Mouse (Mus musculus) midbrain, postnatal 0 days (tissue): ENCODE results near the gene Dnajc22. TPM values are rescaled to one million over a fixed set of nuclear protein-coding genes. Genes with fewer than 3 reads are reported as not detected.
"Not testable (repeated sequence)": the region's sequence is repeated elsewhere in the genome, so short reads cannot be mapped to it uniquely, and the experiment has no call there.

Source experiments
- ATAC-seq: fragments of 200-750 bp; cut with Nextera tagmentation; 2 replicates; pipeline ENCODE4 v1.8.0; 2017; ENCODE audit warnings: moderate number of reproducible peaks, mild to moderate bottlenecking, moderate TSS enrichment, moderate library complexity; ENCODE audit not compliant: low FRiP score
- DNase-seq: peaks from one replicate; pipeline ENCODE4 v3.0.0-alpha.2; 2015; ENCODE audit warnings: low spot score
- H3K27ac ChIP-seq: fragments of 300-500 bp; sonication (generic); 2 replicates; pipeline ENCODE4 v1.5.1; 2014; ENCODE audit warnings: low read depth, mild to moderate bottlenecking, low read length, mixed read lengths
- H3K27me3 ChIP-seq: fragments of 300-500 bp; sonication (generic); 2 replicates; pipeline ENCODE4 v1.6.1; 2014; ENCODE audit warnings: low read length, control low read depth, mixed read lengths; ENCODE audit not compliant: insufficient read depth
- H3K36me3 ChIP-seq: fragments of 300-500 bp; sonication (generic); 2 replicates; pipeline ENCODE4 v1.6.1; 2014; ENCODE audit warnings: low read length, control low read depth, mixed read lengths; ENCODE audit not compliant: insufficient read depth
- H3K4me1 ChIP-seq: fragments of 300-500 bp; sonication (generic); 2 replicates; pipeline ENCODE4 v1.6.1; 2014; ENCODE audit warnings: mild to moderate bottlenecking, control low read depth, antibody characterized with exemption, low read length, mixed read lengths; ENCODE audit not compliant: insufficient read depth
- H3K4me2 ChIP-seq: fragments of 300-500 bp; sonication (generic); 2 replicates; pipeline ENCODE4 v1.6.1; 2014; ENCODE audit warnings: low read depth, mild to moderate bottlenecking, low read length, mixed read lengths; ENCODE audit not compliant: poor library complexity, severe bottlenecking
- H3K4me3 ChIP-seq: fragments of 300-500 bp; sonication (generic); 2 replicates; pipeline ENCODE4 v1.5.1; 2014; ENCODE audit warnings: low read depth, mild to moderate bottlenecking, low read length, moderate library complexity
- H3K9ac ChIP-seq: fragments of 300-500 bp; sonication (generic); replicated peaks from 2 replicates; pipeline ENCODE4 v1.6.1; 2014; ENCODE audit warnings: mild to moderate bottlenecking, low read length, moderate library complexity, mixed read lengths; ENCODE audit not compliant: poor library complexity, severe bottlenecking
- H3K9me3 ChIP-seq: fragments of 300-500 bp; sonication (generic); 2 replicates; pipeline ENCODE4 v1.6.1; 2016; ENCODE audit warnings: low read length, control low read depth
- CTCF ChIP-seq: IDR thresholded peaks from 2 replicates; pipeline ENCODE4 v1.5.1; 2016; ENCODE audit warnings: antibody characterized with exemption, mild to moderate bottlenecking
- WGBS: fragments of 180-500 bp; shearing (Covaris S2); extraction: QIAGEN DNeasy Blood & Tissue Kit; methylation state at CpG from one replicate; pipeline ENCODE4 v1.1.7; 2014; 5-methylcytosine and 5-hydroxymethylcytosine counted together
- polyA plus RNA-seq: library from polyadenylated mRNA; unstranded; fragments of >200 nt; fragmentation: Nextera tagmentation; extraction: Ambion mirVana; gene quantifications from 2 replicates; pipeline ENCODE4 v1.2.1, GENCODE M21; 2015
- total RNA-seq: library from RNA; depleted of rRNA; stranded (reverse); fragments of >200 nt; gene quantifications from 2 replicates; pipeline ENCODE4 v1.2.3, GENCODE M21; 2014

Gene Dnajc22
- total and polyA plus RNA-seq, 2 experiments from 2014 or later: 0.88 to 1.6 TPM

GRCm38 (mm10) chr15:99074600-99075333, 18.2 kb upstream of the Dnajc22 start:
- peak overlapping the region; percentile 42 for H3K4me3 ChIP-seq
- peak overlapping the region; percentile 97 for H3K27ac ChIP-seq
- under 1% methylated on average over 44 of the region's 44 CpGs for WGBS
- H3K36me3 ChIP-seq: no peaks in the 10 kb centered on the region
- H3K4me1 ChIP-seq: no peaks in the 10 kb centered on the region
- DNase-seq (peak; percentile 99), ATAC-seq (peak; percentile 99)
- H3K9me3 ChIP-seq: no peaks in the 10 kb centered on the region
- TF ChIP-seq CTCF: 0 out of 2 replicates have a peak, but pooled peaks have one; percentile 1
- H3K9ac ChIP-seq: peak overlapping the region; percentile 77
- no peaks in the 10 kb centered on the region for H3K27me3 ChIP-seq
- peak overlapping the region; percentile 90 for H3K4me2 ChIP-seq

GRCm38 (mm10) chr15:99076011-99076410, 17.0 kb upstream of the Dnajc22 start:
- not testable (repeated sequence) for H3K9ac ChIP-seq, H3K4me1 ChIP-seq, H3K27me3 ChIP-seq, ATAC-seq, DNase-seq, H3K4me3 ChIP-seq, H3K36me3 ChIP-seq, H3K27ac ChIP-seq, H3K4me2 ChIP-seq, H3K9me3 ChIP-seq
- WGBS: 99% methylated on average over 3 of the region's 3 CpGs

GRCm38 (mm10) chr15:99078181-99078910, 14.6 kb upstream of the Dnajc22 start:
- ATAC-seq: no peak
- no peak overlapping the region for H3K9ac ChIP-seq
- no peak overlapping the region for H3K27ac ChIP-seq
- H3K4me2 ChIP-seq: no peak overlapping the region
- TF ChIP-seq CTCF: no peak
- H3K4me3 ChIP-seq: no peak overlapping the region
- H3K36me3 ChIP-seq: no peaks in the 10 kb centered on the region
- H3K27me3 ChIP-seq: no peaks in the 10 kb centered on the region; the same call in 1 of the 2 replicates
- H3K4me1 ChIP-seq: no peaks in the 10 kb centered on the region
- DNase-seq: no peak
- no peaks in the 10 kb centered on the region for H3K9me3 ChIP-seq
- WGBS: 82% methylated on average over 15 of the region's 15 CpGs

GRCm38 (mm10) chr15:99079804-99080203, 13.2 kb upstream of the Dnajc22 start:
- Histone ChIP-seq H3K4me2 (no peak overlapping the region), H3K9me3 (no peaks in the 10 kb centered on the region), H3K9ac (no peak overlapping the region), H3K27ac (no peak overlapping the region), H3K36me3 (no peaks in the 10 kb centered on the region), H3K4me1 (no peaks in the 10 kb centered on the region), H3K27me3 (no peaks in the 10 kb centered on the region; the same call in none of the 2 replicates), H3K4me3 (no peak overlapping the region)
- TF ChIP-seq CTCF: peak; percentile 49
- no peak for ATAC-seq
- WGBS: 90% methylated on average over 3 of the region's 3 CpGs
- no peak for DNase-seq

- H3K9me3 ChIP-seq: no peaks in the 10 kb centered on the region
- DNase-seq (no peak), ATAC-seq (no peak)
- 94% methylated on average over 12 of the region's 12 CpGs for WGBS
- H3K4me2 ChIP-seq: no peak overlapping the region
- H3K4me1 ChIP-seq: no peaks in the 10 kb centered on the region
- H3K9ac ChIP-seq: no peak overlapping the region
- no peak for TF ChIP-seq CTCF
- H3K36me3 ChIP-seq: no peaks in the 10 kb centered on the region
- H3K4me3 ChIP-seq: no peak overlapping the region
- H3K27me3 ChIP-seq: peaks cover 19% of the 10 kb centered on the region
- no peak overlapping the region for H3K27ac ChIP-seq
Observed at GRCm38 (mm10) chr15:99082322-99082721, 10.6 kb upstream of the Dnajc22 start.

- Histone ChIP-seq H3K9me3 (no peaks in the 10 kb centered on the region), H3K4me3 (no peak overlapping the region), H3K9ac (no peak overlapping the region), H3K27me3 (peaks cover 24% of the 10 kb centered on the region), H3K4me2 (no peak overlapping the region), H3K36me3 (no peaks in the 10 kb centered on the region), H3K27ac (no peak overlapping the region), H3K4me1 (no peaks in the 10 kb centered on the region)
- no peak for ATAC-seq
- no peak for DNase-seq
- WGBS: 89% methylated on average over 16 of the region's 16 CpGs
- TF ChIP-seq CTCF: no peak
Observed at GRCm38 (mm10) chr15:99082840-99083239, 10.1 kb upstream of the Dnajc22 start.
